Mouse (Mus musculus): ENCODE data around the gene Agap2.

DNA sequence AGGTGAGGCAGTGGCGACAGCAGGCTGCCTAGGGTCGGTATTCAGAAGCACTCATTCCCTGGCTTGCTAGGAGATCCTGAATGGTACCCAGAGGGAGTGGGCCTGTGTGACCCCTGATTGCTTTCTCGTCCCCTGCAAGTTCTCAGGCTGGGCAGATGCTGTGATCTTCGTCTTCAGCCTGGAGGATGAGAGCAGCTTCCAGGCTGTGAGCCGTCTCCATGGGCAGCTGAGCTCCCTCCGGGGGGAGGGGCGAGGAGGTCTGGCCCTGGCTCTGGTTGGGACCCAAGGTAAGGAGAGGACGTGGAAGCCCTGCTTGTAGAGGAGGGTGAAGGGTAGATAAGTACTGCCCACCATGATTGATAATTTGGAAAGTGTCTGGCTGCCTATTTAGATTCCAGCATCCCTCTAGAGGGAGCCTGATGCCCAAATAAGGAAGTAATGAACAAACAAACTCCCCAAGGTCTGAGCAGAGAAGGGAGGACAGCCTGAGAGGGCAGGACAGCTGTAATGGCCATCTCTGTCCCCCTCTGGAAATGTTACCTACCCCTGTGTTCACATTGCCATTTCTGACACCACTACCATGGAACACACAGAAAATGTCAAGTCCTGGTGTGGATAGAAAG lies 8.3 kb downstream of the Agap2 start:
- no peak for TF ChIP-seq CTCF (IDR thresholded peaks at IDR 0.05; ENCODE audit: extremely low read depth, insufficient read length, insufficient replicate concordance, low read depth, low read length)
- TF ChIP-seq POLR2A (IDR thresholded peaks at IDR 0.05; ENCODE audit: low read depth, low read length), result no peak
